Mouse (Mus musculus): ENCODE measurements at regions not wholly inside any gene's neighbourhood (a gene's known extent, or its start where the extent isn't known, plus 50 kb on each side); places are given as distances from the start of the nearest gene placed in this dataset.
"Not testable (repeated sequence)": the region's sequence is repeated elsewhere in the genome, so short reads cannot be mapped to it uniquely, and the experiment has no call there.

- DNase-seq: no peak
These were observed 56.5 kb upstream of the Pdk3 start for GRCm38 (mm10) chrX:93888480-93888879.

GRCm38 (mm10) chrX:93888966-93889365 lies 57.0 kb upstream of the Pdk3 start:
- DNase-seq: no peak

GRCm38 (mm10) chrX:93889394-93890042 lies 57.5 kb upstream of the Pdk3 start:
- DNase-seq: peak; percentile 80 to 83

GRCm38 (mm10) chrX:93896838-93897820 lies 65.1 kb upstream of the Pdk3 start:
- no peak for DNase-seq

GRCm38 (mm10) chrX:93903209-93903608 lies 65.2 kb upstream of the AU015836 start:
- DNase-seq: no peak

- no peak for DNase-seq
These were observed 62.9 kb upstream of the AU015836 start for GRCm38 (mm10) chrX:93905531-93905930.

GRCm38 (mm10) chrX:93911087-93911840 lies 57.2 kb upstream of the AU015836 start:
- DNase-seq: peak; percentile 56 to 74

GRCm38 (mm10) chrX:93915548-93915947 lies 52.9 kb upstream of the AU015836 start:
- DNase-seq: no peak

GRCm38 (mm10) chrX:93917367-93917766 lies 51.1 kb upstream of the AU015836 start:
- not testable (repeated sequence) for DNase-seq
